Mouse (Mus musculus) C2C12 (cell line): Measurements from ENCODE around the gene Bloc1s6. TPM values are rescaled to one million over a fixed set of nuclear protein-coding genes. Genes with fewer than 3 reads are reported as not detected.

ENCODE experiments used
- H3K27me3 ChIP-seq: one replicate; pipeline ENCODE4 v1.6.1; 2011; ENCODE audit not compliant: control insufficient read depth, insufficient read depth, insufficient read length
- H3K36me3 ChIP-seq: one replicate; pipeline ENCODE4 v1.6.1; 2011; ENCODE audit not compliant: control insufficient read depth, insufficient read depth
- H3K4me3 ChIP-seq: one replicate; pipeline ENCODE4 v1.5.1; 2011; ENCODE audit warnings: mild to moderate bottlenecking, control low read depth; ENCODE audit not compliant: poor library complexity, insufficient read depth, severe bottlenecking
- H3K79me2 ChIP-seq: one replicate; pipeline ENCODE4 v1.6.1; 2011; ENCODE audit not compliant: control insufficient read depth, insufficient read depth
- H3K79me3 ChIP-seq: one replicate; pipeline ENCODE4 v1.6.1; 2011; ENCODE audit warnings: low read depth, control low read depth
- H3ac ChIP-seq: one replicate; pipeline ENCODE3; 2011; ENCODE audit warnings: low read depth; ENCODE audit not compliant: control insufficient read depth, insufficient read length
- CEBPB ChIP-seq: IDR thresholded peaks from one replicate; pipeline ENCODE4 v1.6.1; 2011; ENCODE audit warnings: low read depth, mild to moderate bottlenecking, control low read depth, moderate library complexity
- CTCF ChIP-seq: IDR thresholded peaks from one replicate; pipeline ENCODE4 v1.5.1; 2011; ENCODE audit not compliant: control insufficient read depth, insufficient read depth, insufficient read length
- FOSL1 ChIP-seq: IDR thresholded peaks from one replicate; pipeline ENCODE4 v1.8.0; 2011; ENCODE audit warnings: mild to moderate bottlenecking, low read length; ENCODE audit not compliant: poor library complexity, insufficient read depth, severe bottlenecking
- MAX ChIP-seq: IDR thresholded peaks from one replicate; pipeline ENCODE4 v1.6.1; 2011; ENCODE audit warnings: mild to moderate bottlenecking, control low read depth
- MYOD1 ChIP-seq: IDR thresholded peaks from one replicate; pipeline ENCODE4 v1.6.1; 2011; ENCODE audit warnings: low read depth; ENCODE audit not compliant: control insufficient read depth, insufficient read length
- MYOG ChIP-seq: IDR thresholded peaks from one replicate; pipeline ENCODE4 v1.6.1; 2011; ENCODE audit not compliant: control insufficient read depth, insufficient read length; ENCODE audit errors: extremely low read depth
- USF1 ChIP-seq: IDR thresholded peaks from one replicate; pipeline ENCODE4 v1.6.1; 2011; ENCODE audit warnings: low read depth, mild to moderate bottlenecking, control low read depth, moderate library complexity
- polyA plus RNA-seq: library from polyadenylated mRNA; unstranded; fragments of >200 nt; fragmentation: generic; extraction: Trizol; gene quantifications from one replicate; pipeline ENCODE4 v1.2.1, GENCODE M21; 2012; ENCODE audit warnings: missing spikeins

Bloc1s6 gene
- polyA plus RNA-seq, 1 experiment = 19.1 TPM

GRCm38 (mm10) chr2:122771002-122771401 lies 32.7 kb downstream of the Bloc1s6 start:
- no peak overlapping the region for H3K4me3 ChIP-seq
- H3K79me3 ChIP-seq = no peaks in the 10 kb centered on the region
- no peak overlapping the region for H3ac ChIP-seq
- H3K79me2 ChIP-seq = no peaks in the 10 kb centered on the region
- TF ChIP-seq MYOD1 = no peak
- TF ChIP-seq USF1 = no peak
- no peak for TF ChIP-seq CTCF
- no peak for TF ChIP-seq MYOG
- TF ChIP-seq CEBPB = no peak
- TF ChIP-seq MAX = no peak
- TF ChIP-seq FOSL1 = no peak
- H3K36me3 ChIP-seq = no peaks in the 10 kb centered on the region
- H3K27me3 ChIP-seq = no peaks in the 10 kb centered on the region

GRCm38 (mm10) chr2:122772899-122773298 lies 34.6 kb downstream of the Bloc1s6 start:
- Histone ChIP-seq H3K79me2 (no peaks in the 10 kb centered on the region), H3K4me3 (no peak overlapping the region), H3K36me3 (no peaks in the 10 kb centered on the region), H3K27me3 (no peaks in the 10 kb centered on the region), H3ac (no peak overlapping the region), H3K79me3 (no peaks in the 10 kb centered on the region)
- TF ChIP-seq FOSL1 = no peak
- TF ChIP-seq MYOG = no peak
- TF ChIP-seq CTCF = no peak
- no peak for TF ChIP-seq MAX
- TF ChIP-seq USF1 = no peak
- TF ChIP-seq MYOD1 = no peak
- no peak for TF ChIP-seq CEBPB

GRCm38 (mm10) chr2:122775491-122775890 lies 37.2 kb downstream of the Bloc1s6 start:
- H3K79me3 ChIP-seq = no peaks in the 10 kb centered on the region
- no peaks in the 10 kb centered on the region for H3K36me3 ChIP-seq
- no peak overlapping the region for H3ac ChIP-seq
- H3K27me3 ChIP-seq = no peaks in the 10 kb centered on the region
- no peak for TF ChIP-seq USF1
- no peak for TF ChIP-seq FOSL1
- no peak for TF ChIP-seq MYOG
- no peak overlapping the region for H3K4me3 ChIP-seq
- no peaks in the 10 kb centered on the region for H3K79me2 ChIP-seq

- no peaks in the 10 kb centered on the region for H3K36me3 ChIP-seq
- H3K27me3 ChIP-seq = no peaks in the 10 kb centered on the region
- no peak overlapping the region for H3ac ChIP-seq
- no peaks in the 10 kb centered on the region for H3K79me2 ChIP-seq
- no peak for TF ChIP-seq CEBPB
- no peak for TF ChIP-seq CTCF
- no peak for TF ChIP-seq MAX
- TF ChIP-seq MYOG = no peak
- no peak for TF ChIP-seq FOSL1
- TF ChIP-seq USF1 = no peak
- H3K79me3 ChIP-seq = no peaks in the 10 kb centered on the region
- H3K4me3 ChIP-seq = no peak overlapping the region
Measured at GRCm38 (mm10) chr2:122776823-122777222, 38.5 kb downstream of the Bloc1s6 start.

GRCm38 (mm10) chr2:122779967-122780366 lies 41.7 kb downstream of the Bloc1s6 start:
- Histone ChIP-seq H3K79me3 (no peaks in the 10 kb centered on the region), H3K36me3 (no peaks in the 10 kb centered on the region), H3K27me3 (no peaks in the 10 kb centered on the region), H3K4me3 (no peak overlapping the region), H3ac (no peak overlapping the region), H3K79me2 (no peaks in the 10 kb centered on the region)
- TF ChIP-seq USF1 (no peak), FOSL1 (no peak), CEBPB (no peak), MYOG (no peak), MYOD1 (no peak), MAX (no peak), CTCF (no peak)

- H3ac ChIP-seq = no peak overlapping the region
- no peak overlapping the region for H3K4me3 ChIP-seq
- no peaks in the 10 kb centered on the region for H3K79me2 ChIP-seq
- H3K36me3 ChIP-seq = no peaks in the 10 kb centered on the region
- TF ChIP-seq MYOD1 (no peak), CEBPB (no peak), FOSL1 (no peak), USF1 (no peak), MYOG (no peak), MAX (no peak)
- no peaks in the 10 kb centered on the region for H3K79me3 ChIP-seq
- no peaks in the 10 kb centered on the region for H3K27me3 ChIP-seq
Measured at GRCm38 (mm10) chr2:122780447-122780846, 42.1 kb downstream of the Bloc1s6 start.
